Mouse (Mus musculus) liver, adult (tissue): ENCODE results near the gene Dock4.

Experiments used
- GATA4 ChIP-seq: IDR thresholded peaks from 2 replicates; pipeline ENCODE4 v1.6.1; 2014; ENCODE audit warnings: mild to moderate bottlenecking, low read length; ENCODE audit not compliant: insufficient replicate concordance

Gene Dock4

DNA sequence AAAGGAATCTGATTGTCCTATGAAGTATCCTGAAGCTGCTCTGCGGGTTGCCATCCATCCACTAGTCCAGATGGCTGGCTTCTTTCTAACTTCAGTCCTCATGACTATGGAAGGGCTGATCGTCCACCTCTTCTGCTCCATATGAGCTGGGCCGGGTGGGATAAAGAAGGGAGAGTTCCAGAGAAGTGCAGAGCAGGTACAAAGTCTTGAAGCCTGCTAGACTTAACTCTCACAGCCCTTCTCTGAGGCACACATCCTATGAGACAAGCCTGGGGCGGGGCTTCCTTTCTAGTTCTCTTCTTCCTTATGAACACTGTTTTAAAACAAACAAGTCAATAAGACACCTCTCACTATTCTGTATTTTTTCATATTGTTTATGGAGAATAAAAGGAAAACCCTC, 245.7 kb downstream of the Dock4 start:
- TF ChIP-seq GATA4: no peak

DNA sequence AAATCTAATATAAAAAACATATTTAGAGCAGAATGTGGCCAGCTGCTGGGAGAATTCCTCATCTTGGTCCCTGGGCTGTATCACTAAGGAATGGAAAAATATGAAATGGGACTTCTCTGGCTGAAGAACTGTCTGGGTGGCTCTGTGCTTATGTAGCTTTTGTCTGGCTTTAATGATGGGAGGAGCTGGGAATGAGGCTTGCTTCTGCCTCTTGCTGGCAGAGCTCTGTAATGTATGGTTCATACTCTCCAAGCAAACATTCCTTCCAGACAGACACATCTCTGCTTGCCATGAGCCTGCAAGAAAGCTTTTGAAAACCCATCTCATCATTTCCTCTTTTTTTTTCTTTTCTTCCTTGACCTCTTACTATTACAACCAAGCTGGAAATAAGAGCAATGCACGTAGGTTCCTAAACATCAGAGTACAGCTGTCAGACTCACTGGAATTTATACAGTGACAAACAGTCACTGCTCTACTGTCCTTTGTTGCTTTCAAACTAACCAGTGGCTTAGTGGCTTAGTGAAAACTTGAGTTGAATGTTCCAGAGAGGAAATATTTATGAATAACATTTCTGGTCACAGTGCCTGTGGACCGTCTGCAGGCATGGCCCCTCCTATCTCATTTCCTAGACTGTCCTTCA, 248.4 kb downstream of the Dock4 start:
- TF ChIP-seq GATA4: no peak

DNA sequence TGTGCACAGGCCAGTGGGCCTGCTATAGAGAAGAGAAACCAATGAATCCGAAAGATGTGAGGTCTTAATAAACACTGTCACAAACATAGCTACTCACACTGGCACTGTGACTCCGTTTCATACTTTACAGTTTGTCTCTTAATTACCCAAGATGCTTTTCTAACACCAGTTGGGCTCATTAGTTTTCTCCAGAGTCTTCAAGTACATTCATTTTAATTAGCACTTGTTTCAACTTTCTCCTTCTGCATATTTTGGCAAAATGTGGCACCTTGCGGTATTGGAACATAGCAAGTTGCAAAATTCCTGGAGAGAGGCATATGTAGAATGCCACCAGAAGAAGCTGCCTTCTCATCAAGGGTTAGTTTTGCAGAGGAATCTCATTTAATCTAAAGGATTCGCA, 252.6 kb downstream of the Dock4 start:
- TF ChIP-seq GATA4: no peak

DNA sequence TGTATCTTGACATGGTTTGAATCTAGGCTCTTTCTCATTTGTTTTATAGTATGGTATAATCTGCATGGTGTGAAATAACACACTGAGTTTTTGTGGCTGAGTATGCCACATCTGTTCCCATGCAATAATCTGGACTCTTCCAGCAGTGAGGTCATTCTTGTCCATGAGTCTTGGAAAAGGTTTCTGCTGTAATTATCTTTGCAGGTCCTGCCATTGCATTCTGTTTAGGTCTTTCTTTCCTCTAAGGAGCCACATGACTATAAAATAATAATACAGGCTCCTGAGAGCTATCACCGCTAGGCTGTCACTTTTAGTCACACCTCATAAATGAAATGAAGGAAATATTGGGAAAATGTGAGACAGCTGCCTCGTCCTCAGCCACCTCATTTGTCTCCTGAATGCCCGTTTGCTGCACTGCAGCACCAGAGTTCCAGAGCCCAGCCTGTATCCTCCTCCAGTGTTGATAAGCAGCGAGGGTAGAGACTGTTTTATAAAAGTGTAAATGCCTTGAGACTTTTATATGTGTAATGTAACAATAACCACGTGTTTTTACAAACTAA, 256.6 kb downstream of the Dock4 start:
- TF ChIP-seq GATA4: no peak

DNA sequence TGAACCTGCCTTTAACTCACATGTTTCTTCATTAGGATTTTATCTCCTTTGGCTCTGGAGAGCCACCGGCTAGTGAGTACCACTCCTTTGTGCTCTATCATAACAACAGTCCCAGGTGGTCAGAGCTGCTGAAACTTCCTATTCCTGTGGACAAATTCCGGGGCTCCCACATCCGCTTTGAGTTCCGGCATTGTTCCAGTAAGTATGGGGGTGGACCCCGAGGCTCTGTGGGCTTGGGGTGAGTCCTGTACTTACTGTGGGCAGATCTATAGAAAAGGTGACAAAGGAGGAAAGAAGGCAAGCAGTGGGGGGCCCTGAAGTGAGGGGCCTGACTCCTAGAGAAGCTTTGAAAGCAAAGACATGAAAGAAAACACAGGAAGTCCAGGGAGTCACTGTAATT, 258.5 kb downstream of the Dock4 start:
- TF ChIP-seq GATA4: no peak

DNA sequence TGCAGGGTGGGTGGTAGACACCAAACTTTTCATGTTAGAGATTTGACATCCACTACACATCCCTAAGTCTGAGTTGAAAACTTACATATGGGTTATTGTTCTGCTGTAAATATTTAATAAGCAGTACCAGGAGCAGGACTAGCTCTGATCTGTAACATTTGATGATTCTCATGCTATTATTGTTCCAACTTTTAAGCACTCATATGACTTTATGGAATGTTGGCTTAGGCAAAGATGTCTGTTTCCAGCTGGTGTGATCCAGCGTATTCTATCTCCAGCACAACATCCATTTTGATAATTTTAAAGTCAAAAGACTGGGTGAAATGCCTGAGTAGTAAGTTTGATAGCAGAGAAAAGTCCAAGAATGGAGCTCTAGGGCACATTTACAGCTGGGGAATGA, 261.4 kb downstream of the Dock4 start:
- no peak for TF ChIP-seq GATA4

DNA sequence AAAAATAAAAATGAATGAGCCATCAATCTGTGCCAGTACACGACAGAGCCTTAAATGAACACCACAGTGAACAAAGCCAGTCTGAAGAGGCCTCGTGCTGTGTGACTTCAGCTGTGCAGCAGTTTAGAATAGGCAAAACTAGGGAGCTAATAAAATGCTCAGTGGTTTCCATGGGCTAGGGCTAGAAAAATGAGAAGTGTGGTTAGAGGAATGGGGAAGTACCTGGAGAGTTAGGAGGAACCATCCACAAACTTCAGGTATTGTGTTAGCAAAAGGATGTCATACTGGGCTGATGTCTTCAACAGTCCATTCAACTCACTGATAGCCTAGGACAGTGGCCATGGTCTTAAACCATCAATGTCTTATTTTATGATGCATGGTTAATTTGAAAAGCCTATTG, 263.3 kb downstream of the Dock4 start:
- TF ChIP-seq GATA4: no peak

DNA sequence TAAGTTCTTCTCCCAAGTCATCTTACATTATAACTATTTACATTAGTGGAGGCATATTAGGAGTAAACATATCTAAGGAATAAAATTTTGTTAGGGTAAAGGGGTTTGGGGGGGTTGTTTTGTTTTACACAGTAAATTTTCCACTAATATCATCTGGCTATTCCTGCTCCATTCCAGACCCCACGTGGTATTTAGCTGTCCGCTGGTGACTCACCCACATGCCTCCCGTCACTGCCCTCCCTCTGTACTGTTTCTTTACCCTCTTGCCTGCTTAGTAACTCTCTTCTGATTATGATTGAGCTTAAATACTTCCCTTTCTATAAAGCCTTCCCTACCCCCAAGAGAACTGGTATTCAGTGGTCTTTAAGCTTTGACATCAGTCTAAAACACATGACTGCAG, 266.5 kb downstream of the Dock4 start:
- no peak for TF ChIP-seq GATA4

DNA sequence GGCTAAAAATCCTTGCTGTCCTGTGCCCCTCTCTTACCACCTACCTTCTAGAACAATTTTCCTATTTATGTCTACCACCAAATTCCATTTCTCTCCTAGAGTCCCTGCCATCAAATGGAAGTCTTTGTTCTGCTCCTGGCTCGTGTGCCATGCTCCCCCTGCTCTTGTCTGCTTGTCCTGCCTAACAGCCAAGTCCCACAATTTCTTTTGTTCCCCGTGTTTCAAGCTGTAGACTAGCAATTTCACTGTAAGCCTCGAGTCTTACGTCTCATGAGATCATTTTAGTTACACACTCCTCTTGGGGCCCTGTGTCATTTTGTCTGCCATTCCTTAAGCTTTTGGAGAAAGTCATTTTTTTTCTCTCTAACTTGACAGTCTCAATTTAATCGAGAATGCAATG, 268.5 kb downstream of the Dock4 start:
- no peak for TF ChIP-seq GATA4

DNA sequence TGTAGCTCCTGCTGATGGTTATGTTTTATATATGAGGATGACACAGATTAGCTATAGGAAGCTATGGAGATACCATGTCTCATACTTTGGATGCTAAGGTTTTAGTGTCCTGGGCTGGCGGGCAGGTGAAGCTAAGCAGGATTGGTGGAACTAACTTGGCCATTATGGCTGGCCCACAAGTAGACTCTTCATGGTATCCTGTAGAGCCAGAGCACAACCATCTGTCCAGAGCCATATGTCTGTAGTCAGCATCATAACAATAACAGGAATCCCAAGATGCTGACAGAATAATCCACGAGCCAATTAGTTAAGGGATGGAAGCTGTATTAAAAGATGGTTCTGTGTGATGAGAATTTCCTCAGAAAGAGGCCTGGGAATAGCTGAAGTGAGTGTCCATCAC, 269.4 kb downstream of the Dock4 start:
- TF ChIP-seq GATA4: no peak

DNA sequence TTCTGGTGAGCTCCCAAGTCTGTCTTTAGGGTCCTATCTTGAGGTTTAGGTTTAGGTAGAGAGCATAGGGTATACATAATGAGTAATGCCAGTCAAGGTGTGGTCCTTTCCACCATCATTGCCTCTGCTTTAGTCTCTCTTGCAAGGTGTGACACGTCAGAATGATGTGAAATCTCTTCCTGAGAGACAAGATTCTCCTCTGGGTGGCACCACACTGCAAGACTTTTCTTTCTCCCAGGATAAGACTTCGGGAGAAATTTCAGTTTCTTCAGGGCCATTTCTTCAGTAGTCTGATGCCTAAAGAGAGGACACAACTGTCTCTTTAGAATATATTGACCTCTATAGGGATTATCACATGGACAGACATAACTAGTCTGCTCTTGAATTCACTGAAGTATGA, 282.6 kb downstream of the Dock4 start:
- no peak for TF ChIP-seq GATA4

DNA sequence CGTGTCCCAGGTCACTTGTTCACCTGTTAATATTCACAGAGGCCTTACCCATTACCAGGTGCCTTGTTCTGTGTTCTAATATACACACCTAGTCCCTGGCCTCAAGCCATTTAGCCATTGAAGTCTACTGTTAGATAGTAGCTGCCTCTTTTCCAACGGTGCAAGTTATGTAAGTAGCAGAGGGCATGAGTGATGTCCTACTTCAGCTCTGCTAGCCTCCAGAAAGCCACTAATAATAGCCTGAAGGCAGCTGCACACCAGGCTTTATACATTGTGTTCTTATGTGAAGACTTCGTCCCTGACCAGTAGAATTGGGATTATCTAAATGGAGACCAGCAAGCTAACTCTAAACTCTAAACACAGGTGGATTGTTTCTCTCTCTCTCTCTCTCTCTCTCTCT, 285.0 kb downstream of the Dock4 start:
- no peak for TF ChIP-seq GATA4

DNA sequence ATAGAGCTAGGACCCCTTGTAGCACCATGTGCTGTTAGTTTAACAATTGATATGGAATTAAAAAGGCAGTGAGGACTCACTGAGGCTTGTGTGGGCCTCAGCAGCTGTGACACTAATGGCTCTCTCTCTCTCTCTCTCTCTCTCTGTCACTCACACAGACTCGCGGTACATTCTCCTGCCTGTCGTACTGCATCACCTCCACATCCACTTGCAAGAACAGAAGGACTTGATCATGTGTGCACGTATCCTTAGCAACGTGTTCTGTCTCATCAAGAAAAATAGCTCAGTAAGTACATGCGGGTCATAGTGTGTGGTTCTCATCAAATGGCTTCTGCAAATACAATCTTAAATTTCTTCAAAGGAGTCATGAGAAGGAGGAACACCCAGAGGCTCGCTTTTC, 299.7 kb downstream of the Dock4 start:
- no peak for TF ChIP-seq GATA4

DNA sequence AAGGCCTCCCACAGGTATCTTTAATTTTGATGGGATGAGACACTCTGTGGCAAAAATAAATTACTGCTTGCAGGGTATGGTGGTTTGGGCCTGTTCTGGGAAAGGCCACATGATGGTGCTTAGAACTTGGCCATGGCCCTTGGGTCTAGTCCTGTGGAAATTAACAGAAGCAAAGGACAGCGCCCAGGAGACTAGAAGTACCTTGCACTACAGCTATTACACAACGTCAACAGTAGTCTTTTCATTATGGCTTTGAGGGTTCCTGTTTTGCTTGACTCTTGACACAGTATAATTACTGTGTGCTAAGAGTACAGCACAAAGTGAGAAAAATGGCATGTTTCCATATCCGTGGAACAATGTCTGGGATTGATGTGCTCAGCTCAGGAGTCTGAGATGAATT, 300.3 kb downstream of the Dock4 start:
- no peak for TF ChIP-seq GATA4

DNA sequence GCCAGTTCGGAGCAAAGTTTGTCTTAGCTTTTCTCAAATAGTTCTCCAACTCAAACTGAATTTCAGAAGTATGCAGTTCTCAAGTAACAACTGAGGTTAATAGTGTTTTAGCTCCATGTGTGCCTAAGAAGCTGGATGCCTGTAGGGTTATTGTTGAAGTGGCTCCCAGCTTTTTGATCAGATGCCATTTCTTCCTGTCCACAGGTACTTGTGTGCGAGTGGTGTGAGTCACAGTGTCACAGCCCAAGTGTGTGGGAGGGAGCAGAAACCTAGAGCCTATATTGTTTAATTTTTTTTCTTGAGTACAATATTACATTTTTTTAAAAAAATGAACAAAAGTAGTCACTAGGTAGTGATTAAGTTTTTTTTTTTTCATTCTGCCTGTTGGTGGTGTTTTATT, 313.5 kb downstream of the Dock4 start:
- no peak for TF ChIP-seq GATA4

DNA sequence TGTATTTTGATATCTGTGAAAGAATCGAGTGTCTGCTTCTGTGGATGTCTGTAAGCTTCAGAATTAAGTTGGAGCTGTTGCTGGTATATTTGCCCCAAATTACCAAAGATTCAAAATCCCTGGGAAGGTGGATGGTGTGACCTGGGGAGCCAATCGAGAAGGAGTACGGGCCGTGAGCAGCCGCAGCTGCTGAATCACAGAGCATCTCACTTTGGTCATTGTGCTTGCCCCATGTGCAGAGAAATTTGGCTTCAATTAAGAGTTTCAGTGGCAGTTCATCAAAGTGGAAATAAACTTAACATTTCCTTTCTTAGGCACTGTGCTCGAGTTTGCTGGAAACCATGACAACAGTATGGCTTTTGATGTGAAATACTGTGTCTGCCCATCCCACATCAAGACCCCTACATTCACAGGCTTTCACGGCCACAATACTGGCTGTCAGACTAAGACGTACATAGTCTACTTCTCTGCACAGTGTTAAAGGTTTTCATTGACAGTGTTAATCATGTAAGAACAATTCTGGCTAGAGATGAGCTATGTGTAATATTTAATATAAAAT, 321.6 kb downstream of the Dock4 start:
- no peak for TF ChIP-seq GATA4

DNA sequence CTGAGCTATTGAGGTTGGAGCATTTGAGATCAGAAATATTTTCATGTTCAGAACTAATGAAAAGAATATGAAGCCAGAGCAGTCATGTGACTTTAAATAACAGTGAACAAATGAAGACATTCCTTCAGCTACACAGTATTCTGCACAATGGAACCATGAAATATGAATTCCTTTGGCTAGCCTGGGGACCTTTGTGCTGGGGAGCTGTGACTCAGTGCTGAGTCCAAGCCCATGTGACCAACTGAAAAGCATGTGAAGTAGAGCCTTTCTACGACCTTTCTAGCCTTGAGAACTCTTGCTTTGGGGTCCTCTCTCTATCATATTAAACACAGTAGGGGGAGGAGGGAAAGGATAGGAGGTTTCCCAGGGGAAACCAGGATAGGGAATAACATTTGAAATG, 327.3 kb downstream of the Dock4 start:
- no peak for TF ChIP-seq GATA4
